Mouse (Mus musculus): Measurements from ENCODE around the gene Creb3l1. TPM values are rescaled to one million over a fixed set of nuclear protein-coding genes. Genes with fewer than 3 reads are reported as not detected.
A peak's percentile ranks its signal among the peaks of the same experiment; 100 is the strongest.

The Creb3l1 gene
- polyA plus RNA-seq, 1 experiment from 2014 or later, result 0.96 TPM

DNA sequence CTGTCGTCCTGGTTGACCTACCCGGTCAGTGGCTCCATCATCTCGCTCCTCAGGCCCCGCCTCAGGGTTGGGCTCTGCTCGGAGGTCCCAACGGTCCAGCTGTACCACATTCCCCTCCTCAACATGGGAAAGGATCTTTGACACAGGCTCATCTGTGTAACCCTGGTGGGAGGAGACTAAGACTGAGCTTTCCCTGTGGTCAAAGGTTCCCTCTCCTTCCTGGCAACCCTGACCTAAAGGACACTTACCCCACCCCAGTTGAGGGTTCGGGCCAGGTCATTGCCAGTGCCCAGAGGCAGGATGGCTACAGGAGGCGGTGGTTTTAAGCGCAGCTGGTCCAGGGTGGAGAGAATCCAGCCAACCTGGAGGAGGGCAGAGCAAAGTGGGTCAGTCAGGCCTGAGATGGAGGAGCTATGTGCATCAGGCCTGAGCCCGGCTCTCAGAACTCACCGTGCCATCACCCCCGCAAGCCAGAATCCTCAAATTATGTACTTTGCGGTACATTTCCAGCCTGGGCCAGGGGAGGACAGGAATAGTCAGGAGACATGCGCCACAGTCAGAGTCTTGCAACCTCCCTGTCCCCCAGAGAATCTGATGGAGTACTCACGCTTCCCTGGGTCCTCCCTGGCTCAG, 84.9 kb downstream of the Creb3l1 start:
- no peak for DNase-seq (ENCODE audit: low spot score)
- 82% methylated on average over 15 of the region's 15 CpGs for WGBS
- Histone ChIP-seq H3K9me3 (replicated peaks) (no peaks in the 10 kb centered on the region), H3K4me3 (no peak overlapping the region), H3K4me1 (peaks cover 42% of the 10 kb centered on the region), H3K27me3 (ENCODE audit: low read depth, poor library complexity, severe bottlenecking) (no peaks in the 10 kb centered on the region), H3K27ac (replicated peaks) (no peak overlapping the region), H3K36me3 (peaks cover 70% of the 10 kb centered on the region)

DNA sequence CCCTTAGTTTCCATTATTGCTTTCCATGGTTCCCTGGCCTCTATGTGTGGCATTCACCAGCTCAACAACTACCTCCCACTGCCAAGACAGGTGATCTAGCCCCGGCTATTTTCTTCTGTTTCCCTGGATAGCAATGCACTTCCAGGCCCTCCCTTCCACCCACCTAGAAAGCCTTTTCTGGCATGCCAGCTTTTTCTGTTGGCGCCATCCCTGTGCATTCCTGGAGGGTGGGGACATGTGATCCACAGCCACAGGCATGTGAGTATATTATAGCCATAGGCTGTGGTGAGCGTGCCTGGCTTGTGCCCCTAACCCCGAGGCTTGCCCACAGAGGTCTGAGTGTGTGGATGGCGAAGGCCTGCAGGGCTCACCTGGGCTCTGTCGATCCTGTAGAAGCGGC, 88.1 kb downstream of the Creb3l1 start:
- 0 out of 2 replicates have a peak overlapping the region, but pooled peaks have one; percentile 64 for H3K27ac ChIP-seq (replicated peaks)
- H3K4me3 ChIP-seq, result no peak overlapping the region
- WGBS, result 91% methylated on average over 7 of the region's 7 CpGs
- H3K9me3 ChIP-seq (replicated peaks), result no peaks in the 10 kb centered on the region
- no peaks in the 10 kb centered on the region for H3K27me3 ChIP-seq (ENCODE audit: low read depth, poor library complexity, severe bottlenecking)
- H3K36me3 ChIP-seq, result peaks cover 68% of the 10 kb centered on the region
- H3K4me1 ChIP-seq, result peaks cover 66% of the 10 kb centered on the region
- no peak for DNase-seq (ENCODE audit: low spot score)

DNA sequence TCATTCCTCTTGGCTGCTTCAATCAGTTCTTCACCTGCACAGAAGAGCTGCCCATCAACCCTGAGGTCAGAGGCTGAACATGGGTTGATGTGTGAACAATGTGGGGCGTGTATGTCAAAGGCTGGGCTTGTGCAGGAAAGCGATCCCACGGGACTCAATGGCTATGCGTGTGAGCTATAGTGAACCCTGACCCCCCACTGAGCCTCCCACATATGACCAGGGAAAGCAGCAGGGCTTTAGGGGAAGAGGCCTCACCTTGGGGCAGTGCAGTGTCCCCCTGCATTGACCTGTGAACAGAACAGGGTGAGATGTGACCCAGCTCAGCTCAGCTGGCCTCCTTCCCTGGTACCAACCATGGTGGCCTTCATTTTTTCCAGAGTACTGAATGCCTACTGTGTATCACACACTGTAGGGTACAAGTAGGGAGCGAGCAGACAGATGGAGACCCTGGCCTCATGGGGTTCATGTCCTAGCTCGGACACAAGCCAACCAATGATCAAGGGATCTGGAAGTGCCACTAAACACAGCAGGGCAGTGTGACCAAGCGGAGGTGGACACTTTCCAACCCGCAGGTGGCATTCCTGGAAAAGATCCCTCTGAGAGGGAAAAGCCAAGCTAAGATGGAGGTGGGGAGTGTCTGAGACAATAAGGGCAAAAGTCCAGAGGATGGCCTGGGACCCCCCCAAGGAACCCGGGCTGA, 89.3 kb downstream of the Creb3l1 start:
- H3K4me1 ChIP-seq, result peaks cover 72% of the 10 kb centered on the region
- H3K27ac ChIP-seq (replicated peaks), result peak overlapping the region; percentile 49; the same call in 1 of the 2 replicates
- H3K4me3 ChIP-seq, result no peak overlapping the region
- H3K27me3 ChIP-seq (ENCODE audit: low read depth, poor library complexity, severe bottlenecking), result no peaks in the 10 kb centered on the region
- no peak for DNase-seq (ENCODE audit: low spot score)
- 90% methylated on average over 9 of the region's 9 CpGs for WGBS
- no peaks in the 10 kb centered on the region for H3K9me3 ChIP-seq (replicated peaks)
- H3K36me3 ChIP-seq, result peaks cover 61% of the 10 kb centered on the region

DNA sequence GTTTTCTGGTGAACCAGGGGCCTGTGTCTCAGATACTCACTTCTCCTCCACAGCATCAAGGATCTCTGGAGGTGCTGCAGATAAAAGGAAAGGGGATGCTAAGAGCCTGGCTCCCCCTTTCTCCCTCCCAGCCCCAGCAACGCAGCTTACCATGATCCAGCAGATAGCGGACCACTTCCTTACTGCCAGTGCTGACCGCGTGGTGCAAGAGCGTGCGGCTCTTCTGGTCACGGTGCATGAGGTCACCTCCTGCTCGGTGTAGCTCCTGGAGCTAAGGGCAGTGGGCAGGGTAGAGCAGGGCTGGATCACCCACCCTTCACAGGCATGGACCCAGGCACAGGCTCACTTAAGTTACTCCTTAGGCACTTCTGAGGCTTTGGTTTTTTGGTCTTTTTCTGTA, 90.3 kb downstream of the Creb3l1 start:
- Histone ChIP-seq H3K36me3 (peaks cover 60% of the 10 kb centered on the region), H3K27me3 (ENCODE audit: low read depth, poor library complexity, severe bottlenecking) (no peaks in the 10 kb centered on the region), H3K9me3 (replicated peaks) (no peaks in the 10 kb centered on the region), H3K4me3 (peak overlapping the region; percentile 92; the same call in 1 of the 2 replicates), H3K4me1 (peaks cover 75% of the 10 kb centered on the region), H3K27ac (replicated peaks) (peak overlapping the region; percentile 100)
- 61% methylated on average over 8 of the region's 8 CpGs for WGBS
- DNase-seq (ENCODE audit: low spot score), result no peak

DNA sequence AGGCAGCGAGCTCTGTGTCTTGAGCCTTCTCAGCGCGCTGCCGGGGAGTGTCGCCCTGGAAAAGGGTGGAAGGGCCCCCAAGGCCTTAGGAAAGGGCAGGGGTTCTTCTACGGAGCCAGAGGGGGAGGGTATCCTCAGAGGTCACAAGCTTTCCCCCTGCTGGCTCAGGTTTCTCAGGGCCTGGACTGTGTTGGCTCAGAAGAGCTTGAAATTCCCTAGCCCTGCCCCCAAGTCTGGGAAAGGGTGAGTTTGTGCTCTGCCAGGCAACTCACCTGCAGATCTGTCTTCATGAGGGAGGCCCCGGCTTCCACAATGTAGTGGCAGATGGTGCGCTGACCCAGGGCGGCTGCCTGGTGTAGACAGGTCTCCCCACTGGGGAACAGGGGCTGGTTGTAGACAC, 90.8 kb downstream of the Creb3l1 start:
- H3K36me3 ChIP-seq, result peaks cover 60% of the 10 kb centered on the region
- H3K4me1 ChIP-seq, result peaks cover 81% of the 10 kb centered on the region
- 21% methylated on average over 9 of the region's 9 CpGs for WGBS
- H3K4me3 ChIP-seq, result peak overlapping the region; percentile 92
- H3K9me3 ChIP-seq (replicated peaks), result no peaks in the 10 kb centered on the region
- DNase-seq (ENCODE audit: low spot score), result peak; percentile 44
- H3K27ac ChIP-seq (replicated peaks), result peak overlapping the region; percentile 100
- no peaks in the 10 kb centered on the region for H3K27me3 ChIP-seq (ENCODE audit: low read depth, poor library complexity, severe bottlenecking)

DNA sequence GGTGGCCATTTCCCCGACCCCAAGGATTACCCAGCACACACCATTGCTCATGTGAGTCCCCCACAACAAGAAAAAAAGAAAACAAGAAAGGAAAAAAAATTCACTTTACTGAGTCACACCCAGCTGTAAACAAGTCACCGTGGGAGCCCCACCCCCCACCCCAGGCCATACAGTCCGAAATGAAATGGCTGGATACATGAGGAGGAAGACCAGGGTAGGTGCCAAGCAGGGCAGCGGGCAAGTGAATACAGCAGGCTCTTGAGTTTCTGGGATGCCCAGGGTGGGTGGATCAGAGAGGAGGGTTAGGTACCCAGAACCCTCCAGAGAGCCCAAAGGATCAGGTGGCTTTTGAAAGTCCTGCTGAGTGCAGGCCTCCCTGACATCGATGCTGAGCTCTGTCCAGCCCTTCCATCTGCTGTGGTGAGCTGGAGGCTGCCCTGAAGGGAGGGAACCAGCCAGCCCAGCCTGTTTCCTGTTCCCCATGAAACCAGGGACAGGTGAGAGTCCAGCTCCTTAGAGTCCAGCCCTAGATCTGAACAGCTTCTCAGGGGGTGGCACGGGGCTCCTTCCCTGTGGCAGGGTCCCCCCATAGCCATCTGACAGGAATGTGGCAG, 91.5 kb downstream of the Creb3l1 start:
- Histone ChIP-seq H3K9me3 (replicated peaks) (no peaks in the 10 kb centered on the region), H3K27ac (replicated peaks) (peak overlapping the region; percentile 100), H3K4me1 (peaks cover 87% of the 10 kb centered on the region), H3K4me3 (peak overlapping the region; percentile 92), H3K36me3 (peaks cover 60% of the 10 kb centered on the region), H3K27me3 (ENCODE audit: low read depth, poor library complexity, severe bottlenecking) (no peaks in the 10 kb centered on the region)
- peak; percentile 50 for DNase-seq (ENCODE audit: low spot score)
- WGBS, result 8% methylated on average over 6 of the region's 6 CpGs

Small RNA genes within 50 kb of the gene (microRNA-seq; reads per million reads assigned to microRNA genes)
- not detected for gene Mir6999

Other genes with a start within 250 kb of the Creb3l1 start
- 0.81 and 1.0 TPM in 2 replicates for gene Chrm4, start 97.3 kb downstream of the Creb3l1 start, polyA plus RNA-seq (2016; fragmentation: Nextera tagmentation; extraction: Ambion mirVana)
- gene Mdk, start 92.2 kb downstream of the Creb3l1 start, polyA plus RNA-seq (2016; fragmentation: Nextera tagmentation; extraction: Ambion mirVana), result 1,290 and 1,659 TPM in 2 replicates
- gene Gm9821, start 78.8 kb downstream of the Creb3l1 start, polyA plus RNA-seq (2016; fragmentation: Nextera tagmentation; extraction: Ambion mirVana), result 0.12 and 0.19 TPM in 2 replicates
- 28.3 and 35.0 TPM in 2 replicates for gene Dgkz, start 48.6 kb downstream of the Creb3l1 start, polyA plus RNA-seq (2016; fragmentation: Nextera tagmentation; extraction: Ambion mirVana)
- 36.7 and 41.3 TPM in 2 replicates for gene Phf21a, start 68.6 kb upstream of the Creb3l1 start, polyA plus RNA-seq (2016; fragmentation: Nextera tagmentation; extraction: Ambion mirVana)